Mouse (Mus musculus) adrenal gland, adult 10 weeks (tissue): ENCODE measurements around the gene Wars. TPM values are rescaled to one million over a fixed set of nuclear protein-coding genes. Genes with fewer than 3 reads are reported as not detected.

Source experiments
- polyA plus RNA-seq: library from polyadenylated mRNA; stranded (reverse); fragments of 350-450 nt; fragmentation: Illumina TruSeq; extraction: RNeasy Lipid Tissue Mini Kit (QIAGEN cat#74804); gene quantifications from one replicate; pipeline ENCODE4 v1.2.3, GENCODE M21; 2014; ENCODE audit warnings: low read depth, low replicate concordance

The Wars gene
- 12.3 TPM for polyA plus RNA-seq

DNA sequence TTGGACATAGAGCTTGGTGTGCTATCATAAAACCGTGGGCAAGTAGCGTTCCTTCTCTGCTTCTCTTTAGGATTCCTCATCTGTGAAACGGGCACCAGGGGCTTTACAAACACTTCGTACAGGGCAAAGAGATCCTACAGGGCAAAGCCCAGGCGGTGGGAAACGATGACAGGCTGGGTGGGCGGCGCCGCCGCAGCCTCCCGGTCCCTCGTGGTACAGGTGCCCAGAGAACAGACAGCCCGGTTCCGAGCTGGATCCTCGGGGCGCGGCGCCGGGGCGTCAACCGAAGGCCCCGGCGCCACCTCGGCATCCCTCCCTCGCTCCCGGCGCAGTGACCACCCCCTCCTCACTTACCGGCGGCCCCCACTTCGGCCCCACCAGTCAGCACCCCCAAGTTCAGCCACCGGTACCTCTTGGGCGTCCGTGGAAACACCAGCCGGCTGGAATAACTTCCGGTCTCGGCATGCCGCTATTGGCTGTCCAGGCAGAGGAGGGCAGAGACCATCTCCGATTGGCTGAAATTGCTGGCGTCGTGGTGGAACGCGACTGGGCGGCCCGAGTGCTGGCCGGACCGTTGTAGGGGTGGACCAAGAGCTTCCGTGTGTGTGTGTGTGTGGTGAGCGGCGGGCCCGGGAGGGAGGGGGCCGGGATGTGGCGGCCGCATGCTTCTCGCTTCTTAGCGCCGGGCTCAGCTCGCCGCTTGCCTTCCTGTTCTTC is at the start of gene Wars:
TSS of gene Wars (minus strand) at position 460 of the 717 bp plus-strand sequence.

DNA sequence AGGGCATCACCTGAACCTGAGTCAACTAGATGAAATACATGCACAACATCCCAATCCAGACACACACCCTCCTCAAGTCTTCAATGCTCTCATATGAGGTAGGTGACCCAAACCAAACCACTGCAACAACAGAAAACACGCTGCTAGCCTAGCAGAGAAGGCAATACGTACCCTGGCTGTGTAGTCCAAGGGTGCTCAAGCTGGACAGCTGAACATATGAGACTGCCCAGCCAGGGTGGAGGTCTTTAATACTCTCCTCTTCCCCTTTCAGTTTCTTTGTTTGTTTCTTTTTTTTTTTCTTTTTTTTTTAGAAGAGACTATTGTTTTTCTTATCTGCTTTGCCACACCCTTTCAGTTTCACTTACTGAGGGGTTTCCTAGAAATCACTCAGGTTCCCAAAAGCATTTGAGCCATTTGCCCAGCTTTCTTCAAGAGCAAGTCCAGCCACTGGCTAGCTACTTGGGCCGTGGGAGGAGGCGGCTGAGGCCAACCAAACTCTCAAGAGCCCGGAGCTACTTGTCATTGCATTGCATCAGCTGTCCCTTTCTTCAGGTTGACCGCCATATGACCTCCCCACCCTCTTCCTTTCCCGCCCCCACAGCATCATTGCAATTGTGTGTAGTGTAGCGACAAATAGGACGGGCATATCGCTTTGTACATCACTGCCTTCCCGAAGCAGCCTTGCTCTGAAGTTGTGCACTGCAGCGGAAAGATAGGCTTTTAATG is 822 bp downstream of the Wars start, which contains the start of gene Wdr25:
TSS of gene Wdr25 (plus strand) at position 643 of the 726 bp plus-strand sequence.

DNA sequence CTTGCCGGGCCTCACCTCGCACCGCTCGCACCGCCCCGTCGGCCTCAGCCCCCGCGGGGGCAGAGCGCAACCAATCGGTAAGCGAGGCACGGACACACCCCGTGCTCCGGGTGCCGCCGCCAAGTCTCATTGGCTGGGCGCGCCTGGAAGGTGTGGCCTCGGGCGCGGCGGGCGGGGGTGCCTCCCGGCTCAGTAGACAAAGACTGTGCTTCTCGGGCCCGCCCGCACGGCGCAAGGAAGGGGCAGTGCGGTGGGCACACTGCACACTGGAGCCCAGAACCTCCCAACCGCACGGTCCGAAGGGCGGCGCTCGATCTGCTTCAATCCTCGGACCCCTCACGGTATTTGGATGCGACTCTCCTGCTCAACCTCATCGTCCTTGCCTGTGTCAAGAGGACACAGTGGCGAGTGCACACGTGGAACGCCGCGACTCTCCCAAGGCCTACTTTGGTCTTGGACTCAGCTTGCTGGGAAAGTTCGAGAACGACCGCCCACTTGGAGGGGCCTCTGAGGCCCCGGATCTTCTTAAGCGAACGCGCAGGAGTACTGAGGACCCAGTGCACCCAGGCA is 58.0 kb downstream of the Wars start, which contains the start of the genes Slc25a29 and Slc25a47:
TSS of gene Slc25a29 (minus strand) at position 44 of the 570 bp plus-strand sequence.
TSS of gene Slc25a47 (plus strand) at position 207 of the 570 bp plus-strand sequence.

Other genes starting within 250 kb of the Wars start
- not detected for gene Degs2, start 191.9 kb downstream of the Wars start, polyA plus RNA-seq
- 122 TPM for gene Yy1, start 101.2 kb downstream of the Wars start, polyA plus RNA-seq
- 0.87 TPM for gene Slc25a29, start 58.3 kb downstream of the Wars start, polyA plus RNA-seq
- not detected for gene Slc25a47, start 58.1 kb downstream of the Wars start, polyA plus RNA-seq
- 0.47 TPM for gene Wdr25, start 543 bp downstream of the Wars start, polyA plus RNA-seq
- not detected for gene Begain, start 174.0 kb upstream of the Wars start, polyA plus RNA-seq